Mouse (Mus musculus) ES-Bruce4 (cell line): ENCODE data around the gene Aida. TPM values are rescaled to one million over a fixed set of nuclear protein-coding genes. Genes with fewer than 3 reads are reported as not detected.

Experiments used
- H3K27ac ChIP-seq: 2 replicates; pipeline ENCODE4 v1.5.1; 2012; ENCODE audit warnings: low read length, inconsistent platforms; ENCODE audit not compliant: insufficient read depth
- H3K27me3 ChIP-seq: 2 replicates; pipeline ENCODE4 v1.6.1; 2012; ENCODE audit warnings: mild to moderate bottlenecking, low read length, inconsistent platforms; ENCODE audit not compliant: control insufficient read depth, poor library complexity, insufficient read depth, severe bottlenecking
- H3K36me3 ChIP-seq: 2 replicates; pipeline ENCODE4 v1.6.1; 2012; ENCODE audit warnings: inconsistent platforms, mild to moderate bottlenecking, low read length, moderate library complexity; ENCODE audit not compliant: control insufficient read depth, poor library complexity, insufficient read depth, severe bottlenecking
- H3K4me1 ChIP-seq: one replicate; pipeline ENCODE4 v1.8.1; 2011; ENCODE audit warnings: low read length; ENCODE audit not compliant: control insufficient read depth, insufficient read depth
- H3K4me3 ChIP-seq: 2 replicates; pipeline ENCODE4 v1.5.1; 2011; ENCODE audit warnings: low read depth, mild to moderate bottlenecking, low read length
- H3K9ac ChIP-seq: 2 replicates; pipeline ENCODE4 v1.6.1; 2012; ENCODE audit warnings: low read depth, mild to moderate bottlenecking, inconsistent platforms; ENCODE audit not compliant: poor library complexity, severe bottlenecking
- H3K9me3 ChIP-seq: replicated peaks from 2 replicates; pipeline ENCODE4 v1.6.1; 2012; ENCODE audit warnings: mild to moderate bottlenecking, low read length, inconsistent platforms; ENCODE audit not compliant: control insufficient read depth, poor library complexity, insufficient read depth, severe bottlenecking
- CTCF ChIP-seq: IDR thresholded peaks from one replicate; pipeline ENCODE4 v1.8.1; 2011; ENCODE audit warnings: low read depth, low read length
- EP300 ChIP-seq: IDR thresholded peaks from 2 replicates; pipeline ENCODE4 v1.6.1; 2011; ENCODE audit warnings: low read depth, low read length; ENCODE audit not compliant: insufficient read depth
- POLR2A ChIP-seq: IDR thresholded peaks from one replicate; pipeline ENCODE4 v1.8.1; 2011; ENCODE audit warnings: low read length; ENCODE audit not compliant: insufficient read depth
- polyA plus RNA-seq: library from polyadenylated mRNA; stranded (reverse); fragments of >200 nt; gene quantifications from 2 replicates; pipeline ENCODE4 v1.2.4, GENCODE M21; 2011; ENCODE audit warnings: low read depth; ENCODE audit not compliant: missing spikeins, insufficient read depth, insufficient read length

The Aida gene
- polyA plus RNA-seq, 1 experiment: 74.6 TPM

DNA sequence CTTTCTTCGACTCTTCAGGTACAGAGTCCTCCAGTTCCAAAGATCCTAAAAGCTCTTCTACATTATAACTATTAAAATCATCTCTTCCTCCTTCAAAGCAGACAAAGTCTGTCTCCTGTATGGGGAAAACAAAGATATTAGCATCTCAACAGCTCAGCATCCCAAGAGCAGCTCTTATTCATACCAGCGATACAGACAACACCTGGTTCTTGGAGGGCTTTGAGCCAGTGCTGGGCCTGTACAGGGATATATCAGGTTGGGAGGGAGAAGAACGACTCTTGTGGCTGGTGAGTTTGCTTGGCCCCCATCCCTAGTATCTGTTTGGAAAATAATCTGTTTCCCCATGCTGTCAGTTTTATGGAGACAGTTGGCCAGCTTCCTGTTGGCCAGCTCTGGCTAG is 62.5 kb downstream of the Aida start:
- Histone ChIP-seq H3K4me3 (no peak overlapping the region), H3K27me3 (no peaks in the 10 kb centered on the region), H3K36me3 (peaks cover 17% of the 10 kb centered on the region), H3K9ac (no peak overlapping the region), H3K27ac (no peak overlapping the region), H3K4me1 (no peaks in the 10 kb centered on the region), H3K9me3 (no peaks in the 10 kb centered on the region)
- no peak for TF ChIP-seq CTCF
- TF ChIP-seq POLR2A: no peak
- no peak for TF ChIP-seq EP300

DNA sequence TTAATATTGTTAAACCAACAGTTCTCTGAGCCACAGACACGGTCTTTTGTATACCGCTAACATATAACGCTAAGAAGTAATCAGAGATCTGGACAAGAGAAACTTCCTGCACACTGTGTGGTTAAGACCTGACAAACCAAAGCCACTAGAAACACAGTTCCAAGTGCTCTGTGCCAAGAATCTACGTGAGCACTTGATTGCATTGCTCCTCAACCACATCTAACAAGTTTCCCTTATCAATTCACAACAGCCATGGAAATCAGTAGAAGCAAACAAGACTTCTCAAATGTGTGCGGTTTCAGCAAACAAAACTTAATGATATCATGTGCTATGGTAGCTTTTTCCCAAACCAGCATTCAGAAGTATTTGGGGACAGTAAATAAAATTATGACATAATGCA is 65.9 kb downstream of the Aida start:
- H3K4me3 ChIP-seq: no peak overlapping the region
- no peaks in the 10 kb centered on the region for H3K4me1 ChIP-seq
- H3K27ac ChIP-seq: no peak overlapping the region
- peaks cover 12% of the 10 kb centered on the region for H3K36me3 ChIP-seq
- no peak overlapping the region for H3K9ac ChIP-seq
- no peaks in the 10 kb centered on the region for H3K27me3 ChIP-seq
- TF ChIP-seq CTCF: no peak
- TF ChIP-seq EP300: no peak
- TF ChIP-seq POLR2A: no peak
- H3K9me3 ChIP-seq: no peaks in the 10 kb centered on the region

DNA sequence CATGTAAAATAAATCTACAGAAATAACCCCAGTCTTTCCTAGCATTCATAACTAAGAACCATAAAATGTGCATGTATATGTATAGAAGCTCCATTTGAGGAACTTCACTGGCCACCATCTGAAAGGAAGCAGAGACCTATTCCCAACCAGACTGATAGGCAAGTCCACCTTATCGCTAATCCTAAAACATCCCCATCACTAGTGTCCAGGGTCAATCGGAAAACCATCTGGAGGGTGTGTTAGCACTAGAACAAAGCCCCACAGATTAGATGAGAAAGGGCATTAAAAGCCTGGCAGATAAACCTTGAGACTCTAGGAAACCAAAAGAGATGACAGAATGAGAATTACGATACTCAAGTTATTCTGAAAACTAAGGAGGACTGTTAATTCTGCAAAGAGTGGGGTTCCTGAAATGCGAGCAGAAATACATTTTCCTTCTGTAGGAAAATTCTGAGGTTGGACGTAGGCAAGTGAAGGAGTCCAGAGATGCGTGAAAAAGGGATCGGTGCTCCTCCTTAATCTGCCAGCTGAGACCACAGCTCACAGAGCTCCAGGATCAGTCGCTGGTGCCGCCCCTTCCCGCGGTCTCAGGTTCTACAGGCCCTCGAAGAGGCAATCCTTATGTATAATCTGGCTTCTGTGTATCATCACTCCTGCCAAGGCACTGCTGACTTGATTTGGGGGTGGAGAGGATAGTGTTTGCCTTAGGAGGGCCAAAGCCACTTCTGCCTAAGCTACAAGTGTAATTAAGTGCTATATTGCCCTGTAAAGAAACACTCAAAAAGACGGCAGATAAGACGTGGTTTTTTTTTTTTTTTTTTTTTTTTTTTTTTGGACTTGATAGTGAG is 66.6 kb downstream of the Aida start:
- Histone ChIP-seq H3K4me1 (no peaks in the 10 kb centered on the region), H3K27ac (no peak overlapping the region), H3K4me3 (no peak overlapping the region), H3K9ac (no peak overlapping the region), H3K9me3 (no peaks in the 10 kb centered on the region), H3K36me3 (peaks cover 6% of the 10 kb centered on the region), H3K27me3 (no peaks in the 10 kb centered on the region)
- TF ChIP-seq EP300 (no peak), POLR2A (no peak), CTCF (no peak)

DNA sequence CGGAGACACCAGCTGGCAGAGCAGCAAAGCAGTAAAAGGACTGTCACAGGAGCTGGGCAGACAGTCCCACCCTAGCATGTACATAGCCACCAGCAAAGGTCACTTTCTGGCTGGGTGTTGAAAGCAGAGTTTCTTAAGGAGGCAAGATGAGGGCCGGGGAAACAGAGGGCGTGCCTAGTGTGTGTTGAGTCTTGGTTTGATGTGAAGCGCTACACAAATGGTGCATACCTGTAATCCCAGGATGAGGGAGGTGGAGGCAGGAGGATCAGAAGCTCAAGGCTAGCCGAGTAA is 67.1 kb downstream of the Aida start:
- H3K4me3 ChIP-seq: no peak overlapping the region
- no peaks in the 10 kb centered on the region for H3K4me1 ChIP-seq
- no peak for TF ChIP-seq CTCF
- no peak for TF ChIP-seq EP300
- TF ChIP-seq POLR2A: no peak
- no peaks in the 10 kb centered on the region for H3K9me3 ChIP-seq
- no peak overlapping the region for H3K27ac ChIP-seq
- no peaks in the 10 kb centered on the region for H3K27me3 ChIP-seq
- H3K36me3 ChIP-seq: peaks cover 6% of the 10 kb centered on the region
- no peak overlapping the region for H3K9ac ChIP-seq

DNA sequence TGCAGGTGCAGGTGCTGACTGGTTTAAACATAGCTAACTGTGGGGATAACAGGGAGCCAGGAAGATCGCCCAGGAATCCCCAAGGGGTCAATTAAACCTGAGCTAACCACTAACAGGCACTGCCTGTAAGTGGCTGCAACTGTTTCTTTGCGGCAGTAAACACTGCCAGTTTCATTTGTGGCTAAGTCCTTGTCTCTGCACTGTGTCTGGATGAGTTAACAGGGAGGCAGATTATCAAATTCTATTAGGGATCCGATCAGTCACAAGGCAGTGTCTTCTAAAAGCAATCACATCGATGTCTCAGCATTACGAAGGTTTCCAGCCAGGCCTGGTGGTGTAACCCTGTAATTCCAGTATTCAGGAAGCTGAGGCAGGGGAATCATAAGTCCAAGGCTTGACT is 70.0 kb downstream of the Aida start:
- Histone ChIP-seq H3K36me3 (peaks cover 6% of the 10 kb centered on the region), H3K27me3 (no peaks in the 10 kb centered on the region), H3K27ac (no peak overlapping the region), H3K4me3 (no peak overlapping the region), H3K9me3 (no peaks in the 10 kb centered on the region), H3K9ac (no peak overlapping the region), H3K4me1 (no peaks in the 10 kb centered on the region)
- TF ChIP-seq POLR2A (no peak), EP300 (no peak), CTCF (no peak)

DNA sequence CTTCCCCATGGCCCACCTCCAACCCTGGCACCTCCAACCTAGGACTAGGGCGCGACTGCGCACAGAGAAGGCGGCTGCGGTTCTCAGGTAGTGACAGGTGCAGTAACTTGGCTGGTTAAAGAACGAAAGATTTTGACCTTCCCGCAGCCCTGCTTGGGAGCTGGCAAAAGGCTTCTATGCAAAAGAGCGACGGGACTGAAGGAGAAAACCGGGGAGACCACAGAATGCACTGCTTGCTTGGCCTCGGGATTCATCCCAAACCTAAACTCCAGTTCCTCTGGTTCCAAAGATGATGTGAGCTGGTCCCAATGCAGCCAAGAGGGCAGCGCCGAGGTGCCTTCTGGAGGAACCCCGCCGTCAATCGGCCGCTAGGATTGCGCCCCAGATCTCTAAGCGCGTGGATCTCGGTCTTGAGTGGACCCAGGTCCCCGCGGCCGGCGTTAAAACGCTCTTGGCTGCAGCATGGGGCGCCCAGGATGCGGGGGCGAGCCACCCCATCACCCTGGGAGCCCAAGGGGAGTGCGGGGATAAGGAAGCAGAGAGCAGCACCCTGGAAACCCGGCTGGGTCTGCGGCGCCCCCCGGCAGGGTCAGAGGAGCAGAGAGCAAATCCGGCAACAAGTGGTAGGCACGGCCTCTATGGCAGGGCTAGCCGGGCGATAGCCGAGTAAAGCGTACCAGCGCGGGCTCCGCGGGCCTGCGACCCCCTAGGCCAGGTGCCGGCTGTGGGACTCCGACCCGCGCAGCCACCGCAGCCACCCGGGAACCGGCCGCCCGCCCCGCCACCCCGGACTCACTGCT is 72.4 kb downstream of the Aida start:
- H3K4me1 ChIP-seq: no peaks in the 10 kb centered on the region

More for the DNA sequence above, 72.4 kb downstream of the Aida start:
- Histone ChIP-seq H3K9me3 (no peaks in the 10 kb centered on the region), H3K9ac (peak overlapping the region; percentile 92), H3K27ac (no peak overlapping the region), H3K27me3 (no peaks in the 10 kb centered on the region), H3K4me3 (peak overlapping the region; percentile 86), H3K36me3 (no peaks in the 10 kb centered on the region; the same call in 1 of the 2 replicates)
- no peak for TF ChIP-seq EP300
- no peak for TF ChIP-seq POLR2A
- TF ChIP-seq CTCF: no peak
